Mouse (Mus musculus) intestine, postnatal 0 days (tissue): ENCODE measurements at regions not wholly inside any gene's neighbourhood (a gene's known extent, or its start where the extent isn't known, plus 50 kb on each side); places are given as distances from the start of the nearest gene placed in this dataset.
"Not testable (repeated sequence)": the region's sequence is repeated elsewhere in the genome, so short reads cannot be mapped to it uniquely, and the experiment has no call there.

Experiments used
- ATAC-seq: fragments of 200-750 bp; cut with Nextera tagmentation; 2 replicates; pipeline ENCODE4 v1.8.0; 2017; ENCODE audit warnings: mild to moderate bottlenecking, moderate TSS enrichment, moderate library complexity
- H3K27ac ChIP-seq: fragments of 300-500 bp; sonication (generic); 2 replicates; pipeline ENCODE4 v1.5.1; 2014; ENCODE audit warnings: mild to moderate bottlenecking, low read depth, low read length, moderate library complexity
- H3K27me3 ChIP-seq: fragments of 300-500 bp; sonication (generic); replicated peaks from 2 replicates; pipeline ENCODE4 v1.6.1; 2014; ENCODE audit warnings: low read length, mixed read lengths; ENCODE audit not compliant: control insufficient read depth, insufficient read depth
- H3K36me3 ChIP-seq: fragments of 300-500 bp; sonication (generic); 2 replicates; pipeline ENCODE4 v1.6.1; 2014; ENCODE audit warnings: mild to moderate bottlenecking, moderate library complexity; ENCODE audit not compliant: control insufficient read depth, insufficient read depth
- H3K4me1 ChIP-seq: fragments of 300-500 bp; sonication (generic); replicated peaks from 2 replicates; pipeline ENCODE4 v1.6.1; 2014; ENCODE audit warnings: antibody characterized with exemption, low read length, mixed read lengths; ENCODE audit not compliant: control insufficient read depth, insufficient read depth
- H3K4me2 ChIP-seq: fragments of 300-500 bp; sonication (generic); replicated peaks from 2 replicates; pipeline ENCODE4 v1.6.1; 2014; ENCODE audit warnings: low read depth, mild to moderate bottlenecking, moderate library complexity
- H3K4me3 ChIP-seq: fragments of 300-500 bp; sonication (generic); 2 replicates; pipeline ENCODE4 v1.5.1; 2014; ENCODE audit warnings: low read depth, low read length
- H3K9ac ChIP-seq: fragments of 300-500 bp; sonication (generic); 2 replicates; pipeline ENCODE4 v1.6.1; 2014; ENCODE audit warnings: mild to moderate bottlenecking, low read depth, low read length
- H3K9me3 ChIP-seq: fragments of 300-500 bp; sonication (generic); 2 replicates; pipeline ENCODE4 v1.6.1; 2016; ENCODE audit warnings: mixed run types; ENCODE audit not compliant: control insufficient read depth
- CTCF ChIP-seq: sonication (generic); IDR thresholded peaks from 2 replicates; pipeline ENCODE4 v1.5.1; 2016; ENCODE audit warnings: low read depth, mild to moderate bottlenecking, control low read depth, antibody characterized with exemption, moderate library complexity
- WGBS: fragments of 180-500 bp; shearing (Covaris S2); extraction: QIAGEN DNeasy Blood & Tissue Kit; methylation state at CpG from one replicate; pipeline ENCODE4 v1.1.7; 2014; 5-methylcytosine and 5-hydroxymethylcytosine counted together

DNA sequence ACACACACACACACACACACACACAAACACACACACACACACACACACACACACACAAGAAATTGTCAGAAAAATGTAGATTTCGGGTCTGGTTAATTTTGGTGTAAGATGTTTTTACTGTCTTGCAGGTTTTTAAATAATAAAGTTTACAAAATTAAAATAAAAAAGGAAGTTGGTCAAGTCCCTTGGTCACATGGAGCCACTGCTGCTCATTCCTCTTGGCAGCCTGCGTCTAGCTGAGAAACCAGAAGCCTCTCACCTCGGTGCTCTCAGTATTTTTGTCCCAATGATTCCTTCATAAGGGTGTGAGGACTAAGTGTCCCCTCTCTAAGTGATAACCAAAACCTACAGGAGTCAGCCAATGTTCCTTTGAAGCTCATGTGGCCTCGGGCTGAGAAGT is 76.8 kb upstream of the Smg1 start:
- Histone ChIP-seq H3K9ac (no peak overlapping the region), H3K4me3 (no peak overlapping the region), H3K27me3 (no peaks in the 10 kb centered on the region), H3K4me1 (0 out of 2 replicates have a peak, but pooled peaks cover 3% of the 10 kb centered on the region), H3K9me3 (no peaks in the 10 kb centered on the region), H3K36me3 (no peaks in the 10 kb centered on the region), H3K4me2 (no peak overlapping the region), H3K27ac (no peak overlapping the region)
- WGBS = 84% methylated on average over 4 of the region's 4 CpGs
- ATAC-seq = no peak
- no peak for TF ChIP-seq CTCF

DNA sequence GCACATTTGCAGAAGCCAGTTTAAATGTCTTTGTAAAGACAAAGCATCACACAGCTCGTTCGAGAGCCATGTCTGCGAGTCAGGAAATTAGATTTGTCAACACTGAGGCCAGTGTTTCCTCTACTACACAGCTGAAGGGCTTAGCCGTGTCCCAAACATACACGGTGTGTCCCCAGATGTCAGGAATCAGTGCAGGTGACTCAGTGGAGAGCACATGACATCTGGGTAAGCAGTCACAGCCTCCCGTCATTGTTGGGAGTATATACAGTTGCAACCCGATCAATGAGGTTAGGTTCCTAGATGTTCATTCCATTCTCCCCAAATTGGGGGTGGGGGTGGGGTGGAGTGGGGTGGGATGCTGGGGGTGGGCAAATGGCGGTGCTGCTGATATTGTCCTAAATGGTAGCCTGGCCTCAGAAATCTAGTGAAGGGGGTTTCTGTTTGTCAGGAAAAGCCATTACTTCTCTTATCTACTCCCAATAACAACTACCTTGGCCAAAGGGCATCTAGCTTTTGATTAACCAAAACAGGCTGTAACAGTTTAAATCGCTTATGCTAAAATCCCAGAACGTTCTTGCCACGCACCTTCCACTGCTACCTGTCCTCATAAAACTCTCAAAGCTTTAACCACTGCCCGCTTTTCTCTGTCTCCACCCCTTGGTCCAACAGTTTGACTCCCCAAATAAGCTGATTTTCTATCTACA is 75.1 kb upstream of the Smg1 start:
- Histone ChIP-seq H3K4me1 (0 out of 2 replicates have a peak, but pooled peaks cover 3% of the 10 kb centered on the region), H3K9ac (no peak overlapping the region), H3K9me3 (no peaks in the 10 kb centered on the region), H3K27me3 (no peaks in the 10 kb centered on the region), H3K27ac (peak overlapping the region; percentile 51), H3K4me3 (peak overlapping the region; percentile 16; the same call in 1 of the 2 replicates), H3K4me2 (peak overlapping the region; percentile 48), H3K36me3 (no peaks in the 10 kb centered on the region)
- 22% methylated on average over 12 of the region's 12 CpGs for WGBS
- ATAC-seq = peak; percentile 85
- TF ChIP-seq CTCF = no peak

DNA sequence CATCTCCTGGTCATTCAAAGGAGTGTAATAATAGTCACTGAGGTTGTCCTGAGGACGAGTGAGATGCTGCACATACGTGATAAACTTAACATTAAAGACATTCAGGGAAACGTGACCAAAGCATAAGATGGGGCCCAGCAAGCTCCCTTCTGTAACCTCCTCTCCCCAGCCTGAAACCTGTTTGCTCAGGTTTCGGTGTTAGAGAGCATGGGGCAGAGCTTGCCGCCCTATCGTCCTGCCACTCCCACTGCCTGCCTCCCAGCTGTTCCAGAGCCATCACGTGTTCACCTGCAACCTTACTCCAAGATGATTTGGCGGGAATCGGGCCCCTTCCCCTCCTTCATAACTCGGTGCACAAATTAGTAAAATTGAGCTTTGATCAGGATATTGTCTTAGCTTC is 71.4 kb upstream of the Smg1 start:
- peak; percentile 51; the same call in 1 of the 2 replicates for ATAC-seq
- WGBS = 28% methylated on average over 10 of the region's 10 CpGs

DNA sequence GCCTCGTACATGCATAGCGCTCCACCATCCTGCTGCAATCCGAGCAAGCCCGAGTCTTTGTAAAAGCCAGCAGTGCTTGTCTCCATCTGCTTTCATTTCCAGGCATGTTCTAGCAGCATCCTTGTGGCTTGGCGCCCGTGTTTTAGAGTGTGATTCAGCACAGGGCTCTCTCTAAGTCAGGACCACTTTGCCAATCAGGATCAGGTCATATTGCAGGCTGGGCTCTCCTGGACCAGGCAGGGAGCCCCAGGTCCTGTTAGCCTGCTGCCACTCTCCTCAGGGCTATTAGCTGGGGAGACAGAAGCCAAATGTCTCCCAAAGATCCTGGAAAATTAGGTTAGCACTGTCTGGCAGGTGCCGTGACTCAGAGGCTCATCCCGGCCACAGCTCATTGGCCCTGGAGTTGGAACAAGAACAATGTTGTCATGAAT is 70.8 kb upstream of the Smg1 start:
- Histone ChIP-seq H3K4me2 (no peak overlapping the region), H3K9ac (no peak overlapping the region), H3K27ac (no peak overlapping the region), H3K9me3 (no peaks in the 10 kb centered on the region), H3K4me3 (no peak overlapping the region), H3K36me3 (no peaks in the 10 kb centered on the region), H3K4me1 (peaks cover 8% of the 10 kb centered on the region; the same call in 1 of the 2 replicates), H3K27me3 (no peaks in the 10 kb centered on the region)
- TF ChIP-seq CTCF = no peak
- WGBS = 76% methylated on average over 8 of the region's 8 CpGs
- ATAC-seq = no peak

More for the DNA sequence above, 71.4 kb upstream of the Smg1 start:
- H3K27me3 ChIP-seq, H3K4me1 ChIP-seq, H3K27ac ChIP-seq, H3K36me3 ChIP-seq, H3K9ac ChIP-seq, H3K4me3 ChIP-seq, H3K4me2 ChIP-seq, H3K9me3 ChIP-seq: not testable (repeated sequence)

DNA sequence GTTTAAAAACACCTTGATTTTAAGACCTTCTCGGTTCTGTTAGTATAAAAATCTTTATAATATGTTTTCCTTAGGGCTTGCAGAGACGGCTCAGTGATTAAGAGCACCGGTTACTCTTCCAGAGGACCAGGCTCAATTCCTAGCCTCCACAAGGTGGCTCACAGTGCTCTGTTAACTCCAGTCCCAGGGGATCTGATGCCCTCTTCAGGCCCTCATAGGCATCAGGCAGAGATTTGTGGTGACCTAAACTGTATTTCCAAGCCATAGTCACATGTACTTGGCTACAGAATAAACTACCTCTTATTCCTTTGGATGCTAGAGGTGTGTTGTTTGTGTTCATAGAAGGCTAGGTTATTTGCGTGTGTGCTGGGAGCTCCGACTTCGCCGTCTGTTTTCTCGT is 70.3 kb upstream of the Smg1 start:
- WGBS = 61% methylated on average over 8 of the region's 8 CpGs
- ATAC-seq = no peak
- H3K27ac ChIP-seq = no peak overlapping the region

DNA sequence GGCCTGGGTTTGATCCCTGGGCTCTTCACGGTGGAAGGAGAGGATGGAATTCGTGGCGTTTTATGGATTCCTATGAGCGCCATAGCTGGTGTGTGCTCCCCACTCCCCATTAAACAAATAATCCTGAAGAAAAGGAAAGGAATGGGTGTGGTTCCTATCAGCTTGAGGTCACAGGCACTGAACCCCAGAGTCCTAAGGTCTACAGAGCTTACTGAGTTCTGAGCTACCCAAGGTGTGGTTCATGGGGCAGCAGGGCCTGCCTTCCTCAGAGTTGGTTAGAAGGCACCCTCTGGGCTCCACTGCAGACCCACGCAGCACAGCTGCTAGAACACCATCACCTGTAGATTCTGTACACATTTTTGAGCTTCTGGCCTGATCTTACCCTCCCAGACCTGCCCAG is 66.3 kb upstream of the Smg1 start:
- ATAC-seq = peak; percentile 80
- 35% methylated on average over 5 of the region's 5 CpGs for WGBS

More for the DNA sequence above, 70.3 kb upstream of the Smg1 start:
- Histone ChIP-seq H3K36me3 (no peaks in the 10 kb centered on the region), H3K4me1 (peaks cover 8% of the 10 kb centered on the region; the same call in 1 of the 2 replicates), H3K9ac (no peak overlapping the region), H3K4me3 (no peak overlapping the region), H3K4me2 (no peak overlapping the region), H3K27me3 (no peaks in the 10 kb centered on the region), H3K9me3 (no peaks in the 10 kb centered on the region)
- TF ChIP-seq CTCF = peak; percentile 76

More for the DNA sequence above, 66.3 kb upstream of the Smg1 start:
- Histone ChIP-seq H3K9me3 (no peaks in the 10 kb centered on the region), H3K27me3 (no peaks in the 10 kb centered on the region), H3K9ac (no peak overlapping the region), H3K4me3 (no peak overlapping the region), H3K27ac (peak overlapping the region; percentile 35; the same call in 1 of the 2 replicates), H3K4me1 (peaks cover 5% of the 10 kb centered on the region; the same call in 1 of the 2 replicates), H3K4me2 (no peak overlapping the region; the same call in 1 of the 2 replicates), H3K36me3 (no peaks in the 10 kb centered on the region)
- TF ChIP-seq CTCF = no peak
